Mouse (Mus musculus) small intestine, adult 2 months (tissue): ENCODE data around the gene Pigv.

Source experiments
- CTCF ChIP-seq: fragments of 200-500 bp; IDR thresholded peaks from 2 replicates; pipeline ENCODE4 v1.5.1; 2012; ENCODE audit warnings: low read depth, mild to moderate bottlenecking, control low read depth, inconsistent platforms, low read length, moderate library complexity, mixed read lengths; ENCODE audit not compliant: insufficient replicate concordance, insufficient read length; ENCODE audit errors: extremely low read depth
- POLR2A ChIP-seq: fragments of 200-500 bp; IDR thresholded peaks from 2 replicates; pipeline ENCODE4 v1.6.1; 2012; ENCODE audit warnings: low read depth, mild to moderate bottlenecking, control low read depth, inconsistent platforms, low read length, moderate library complexity

DNA sequence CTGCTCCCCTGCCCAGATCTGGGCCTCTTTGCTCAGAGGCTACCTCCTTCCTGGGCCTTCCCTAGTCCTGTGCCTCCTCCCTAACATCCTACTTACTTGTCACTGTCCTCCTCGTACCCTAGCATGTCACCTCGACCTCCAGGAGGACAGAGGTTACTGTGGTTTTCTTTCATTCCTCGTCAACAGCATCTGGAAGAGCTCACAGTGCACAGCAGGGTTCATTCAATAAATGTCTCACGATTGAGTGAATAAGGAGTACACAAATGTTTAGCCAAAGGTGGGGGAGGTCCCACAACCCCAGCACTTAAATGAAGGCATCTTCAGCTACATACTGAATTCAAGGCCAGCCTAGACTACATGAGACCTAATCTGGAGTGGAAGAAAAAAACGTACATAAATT is 46.2 kb downstream of the Pigv start:
- no peak for TF ChIP-seq CTCF
- no peak for TF ChIP-seq POLR2A
